Mouse (Mus musculus): ENCODE data around the gene Gm47995. TPM values are rescaled to one million over a fixed set of nuclear protein-coding genes. Genes with fewer than 3 reads are reported as not detected.

Gene Gm47995
- total RNA-seq, 2 experiments from 2014 or later = not detected

- DNase-seq = no peak
Measured at GRCm38 (mm10) chr1:151232346-151232745, 34.1 kb downstream of the Gm47995 start.

GRCm38 (mm10) chr1:151233756-151234155 is 35.5 kb downstream of the Gm47995 start:
- DNase-seq = no peak

- no peak for DNase-seq
Measured at GRCm38 (mm10) chr1:151235574-151235973, 37.3 kb downstream of the Gm47995 start.

GRCm38 (mm10) chr1:151236141-151236930 is 38.1 kb downstream of the Gm47995 start:
- peak; percentile 6 for DNase-seq

- DNase-seq = no peak
Measured at GRCm38 (mm10) chr1:151237780-151238179, 39.5 kb downstream of the Gm47995 start.

- DNase-seq = no peak
Measured at GRCm38 (mm10) chr1:151243332-151243731, 45.1 kb downstream of the Gm47995 start.

GRCm38 (mm10) chr1:151244013-151244412 is 45.8 kb downstream of the Gm47995 start:
- DNase-seq = no peak

- no peak for DNase-seq
Measured at GRCm38 (mm10) chr1:151244761-151245160, 46.5 kb downstream of the Gm47995 start.

GRCm38 (mm10) chr1:151245165-151245564 is 46.9 kb downstream of the Gm47995 start:
- no peak for DNase-seq

GRCm38 (mm10) chr1:151245846-151246245 is 47.6 kb downstream of the Gm47995 start:
- no peak for DNase-seq

Other genes starting within 250 kb of the Gm47995 start
- 10 to 100 TPM; 10.3 to 13.1 TPM for gene Hmcn1, start 205.0 kb upstream of the Gm47995 start, total RNA-seq (2021)
- under 1 TPM in 1 of 2 experiments, not detected in 1; 0.16 TPM for gene Gm47985, start 15.9 kb upstream of the Gm47995 start, total RNA-seq (2021)
- gene Gm8947, start 6.1 kb upstream of the Gm47995 start, total RNA-seq (2021) = not detected
- not detected for gene 3110040M04Rik, start 5.7 kb downstream of the Gm47995 start, total RNA-seq (2021)
- not detected for gene Gm47996, start 11.7 kb downstream of the Gm47995 start, total RNA-seq (2021)
- 100 to 1,000 TPM; 107 to 127 TPM for gene Ivns1abp, start 146.0 kb downstream of the Gm47995 start, total RNA-seq (2021)
- 1 to 10 TPM; 6.2 to 8.6 TPM for gene Swt1, start 230.0 kb downstream of the Gm47995 start, total RNA-seq (2021)
- 10 to 100 TPM; 10.0 to 14.0 TPM for gene Trmt1l, start 230.1 kb downstream of the Gm47995 start, total RNA-seq (2021)